Mouse (Mus musculus): ENCODE measurements around the gene Cav3. TPM values are rescaled to one million over a fixed set of nuclear protein-coding genes. Genes with fewer than 3 reads are reported as not detected.

Gene Cav3
- total and polyA plus RNA-seq, 3 experiments: not detected

Other genes starting within 250 kb of the Cav3 start
- 0.63 and 0.64 TPM in 2 replicates for gene Lmcd1, start 185.7 kb upstream of the Cav3 start, total RNA-seq (2012; rRNA removed)
- gene Lmcd1, start 185.7 kb upstream of the Cav3 start, total RNA-seq (2014; rRNA removed): 4.5 and 4.8 TPM in 2 replicates
- 2.0 and 2.3 TPM in 2 replicates for gene Lmcd1, start 185.7 kb upstream of the Cav3 start, polyA plus RNA-seq (2012; ENCODE audit: insufficient read length, low read depth)
- not detected in 2 replicates for gene Ssu2, start 71.5 kb upstream of the Cav3 start, total RNA-seq (2012; rRNA removed)
- not detected in 2 replicates for gene Ssu2, start 71.5 kb upstream of the Cav3 start, total RNA-seq (2014; rRNA removed)
- gene Ssu2, start 71.5 kb upstream of the Cav3 start, polyA plus RNA-seq (2012; ENCODE audit: insufficient read length, low read depth): not detected in 2 replicates
- not detected in 2 replicates for gene Oxtr, start 30.4 kb downstream of the Cav3 start, total RNA-seq (2012; rRNA removed)
- gene Oxtr, start 30.4 kb downstream of the Cav3 start, total RNA-seq (2014; rRNA removed): not detected in 2 replicates
- not detected in 2 replicates for gene Oxtr, start 30.4 kb downstream of the Cav3 start, polyA plus RNA-seq (2012; ENCODE audit: insufficient read length, low read depth)
- gene Rad18, start 237.2 kb downstream of the Cav3 start, total RNA-seq (2012; rRNA removed): 20.0 and 21.1 TPM in 2 replicates
- 31.3 and 37.1 TPM in 2 replicates for gene Rad18, start 237.2 kb downstream of the Cav3 start, total RNA-seq (2014; rRNA removed)
- gene Rad18, start 237.2 kb downstream of the Cav3 start, polyA plus RNA-seq (2012; ENCODE audit: insufficient read length, low read depth): 30.3 and 37.7 TPM in 2 replicates